Mouse (Mus musculus) CD4-positive, CD25-positive, alpha-beta regulatory T cell, adult 2 months (primary cell): ENCODE data around the gene Cog6.

Experiments
- DNase-seq: peaks from one replicate; pipeline ENCODE4 v3.0.0-alpha.2; 2012; ENCODE audit warnings: low read depth, low spot score

The Cog6 gene

DNA sequence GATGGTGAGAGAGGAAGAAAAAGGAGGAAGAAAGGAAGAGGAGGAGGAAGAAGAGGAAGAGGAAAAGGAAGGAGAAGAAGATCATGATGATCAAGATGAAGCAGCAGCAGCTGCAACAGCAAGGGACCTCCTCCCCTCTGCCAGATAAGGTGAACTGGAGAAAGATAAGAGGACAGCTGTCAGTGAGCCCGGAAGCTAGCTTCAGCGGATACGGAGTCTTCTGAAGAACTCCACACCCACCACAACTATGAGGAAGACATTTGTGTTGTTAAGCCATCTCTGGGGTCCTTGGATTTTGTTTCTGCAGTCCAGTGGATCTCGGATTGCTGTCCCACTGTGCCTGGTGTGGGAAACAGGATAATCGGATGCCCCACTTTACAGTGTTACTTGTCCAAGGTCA, 15.4 kb upstream of the Cog6 start:
- DNase-seq: peak; percentile 61

DNA sequence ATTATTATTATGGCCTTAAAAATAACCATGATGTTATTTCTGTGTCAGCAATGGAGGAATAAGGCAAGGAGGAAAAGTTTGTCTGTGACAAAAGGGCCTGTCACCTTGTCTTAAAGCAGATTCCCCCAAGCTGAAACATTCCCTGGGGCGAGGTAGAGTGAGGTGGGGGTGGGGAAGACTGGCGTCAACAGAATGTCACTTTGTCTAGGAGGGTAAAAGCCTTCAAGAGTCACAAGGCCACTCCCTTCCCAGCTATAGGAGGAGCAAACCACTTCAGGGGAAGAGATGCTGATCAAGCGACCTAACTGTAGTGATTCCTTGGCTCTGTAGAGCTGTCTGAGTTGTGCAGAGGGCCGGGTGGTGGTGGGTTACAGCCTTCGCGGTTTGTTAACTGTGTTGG, 14.5 kb upstream of the Cog6 start:
- no peak for DNase-seq

DNA sequence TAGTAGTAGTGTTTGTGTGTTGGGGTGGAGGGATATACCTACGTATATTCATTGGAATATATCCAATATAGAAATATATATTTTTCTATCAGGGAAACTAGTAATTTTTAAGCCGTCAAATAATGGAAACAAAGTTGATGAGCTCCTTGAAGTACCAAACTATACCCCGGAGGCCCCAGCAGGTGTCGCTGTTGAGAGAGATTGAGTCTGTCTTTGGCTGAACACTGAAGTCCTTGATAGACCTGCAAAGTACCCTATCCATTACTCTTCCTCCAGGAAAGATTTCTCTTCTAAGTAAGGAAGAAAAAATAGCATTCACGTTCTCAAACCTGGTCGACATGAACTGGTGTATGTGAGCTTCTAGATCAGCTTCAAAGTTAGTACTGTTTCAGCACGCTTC, 12.0 kb upstream of the Cog6 start:
- DNase-seq: peak; percentile 88

DNA sequence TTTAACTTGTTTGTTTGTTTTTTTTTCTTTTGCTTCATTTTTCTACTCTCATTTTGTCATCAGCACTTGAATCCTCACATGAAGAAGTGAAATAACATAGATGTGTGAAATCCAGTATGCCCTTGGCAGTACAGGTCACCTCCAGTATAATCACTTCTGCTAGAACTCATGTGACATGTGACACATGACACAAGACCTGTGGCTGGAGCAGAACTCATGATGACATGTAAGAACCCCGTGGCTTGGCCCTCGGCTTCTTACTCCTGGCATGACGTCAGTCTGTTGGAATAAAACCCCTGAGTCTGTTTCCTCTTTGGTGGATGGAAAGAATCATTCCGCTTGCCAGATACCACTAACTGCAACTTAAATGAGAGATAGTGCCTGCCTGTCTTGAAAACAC, 10.3 kb upstream of the Cog6 start:
- no peak for DNase-seq

DNA sequence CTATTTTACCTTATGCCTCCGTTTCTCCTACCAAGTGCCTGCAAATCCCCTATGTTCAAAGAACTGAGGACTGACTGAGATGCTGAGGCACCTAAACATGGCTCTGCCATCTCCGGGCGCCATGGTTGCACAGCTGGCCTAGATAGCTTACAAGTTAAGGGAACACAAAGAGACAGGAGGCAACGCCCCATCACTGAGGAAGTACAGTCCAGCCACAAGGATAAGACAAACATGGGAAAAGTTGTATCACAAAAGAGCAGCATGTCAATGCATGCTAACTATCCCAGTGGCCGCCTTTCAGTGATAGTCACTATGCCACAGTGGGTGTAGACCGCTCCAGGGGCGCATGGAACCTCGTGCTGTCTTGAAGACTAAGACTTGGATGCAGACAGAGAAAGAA, 9.6 kb downstream of the Cog6 start:
- no peak for DNase-seq

DNA sequence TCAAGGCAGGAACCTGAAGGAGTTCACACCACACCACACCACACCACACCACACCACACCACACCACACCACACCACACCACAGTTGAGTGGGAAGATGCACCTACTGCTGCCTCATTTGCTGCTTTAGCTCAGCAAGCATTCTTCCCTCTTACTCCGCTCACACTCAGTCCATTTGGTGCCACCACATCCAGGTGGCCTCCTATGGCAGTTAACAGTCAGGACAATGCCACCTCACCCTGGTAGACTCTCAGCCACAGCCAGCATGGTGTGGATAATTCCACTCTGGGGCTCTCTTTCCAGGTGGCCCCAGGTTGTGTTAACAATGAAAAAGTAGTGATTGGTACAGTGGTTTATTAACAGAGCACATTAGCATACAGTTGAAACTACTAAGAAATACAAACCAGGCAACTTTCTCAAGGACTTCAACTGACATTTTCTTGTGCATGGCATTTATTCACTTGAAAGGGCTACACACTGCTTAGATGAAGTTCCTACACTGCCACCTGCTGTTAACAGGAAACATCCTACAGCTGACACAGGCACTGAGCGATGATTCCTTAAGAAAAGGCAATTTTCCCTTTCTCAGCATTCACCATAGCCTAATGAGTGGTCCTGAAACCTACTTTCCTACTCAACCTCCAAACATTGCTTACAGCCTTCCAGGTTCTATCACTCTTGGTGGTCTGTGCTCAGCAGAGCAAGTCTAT, 12.5 kb downstream of the Cog6 start:
- DNase-seq: peak; percentile 74

DNA sequence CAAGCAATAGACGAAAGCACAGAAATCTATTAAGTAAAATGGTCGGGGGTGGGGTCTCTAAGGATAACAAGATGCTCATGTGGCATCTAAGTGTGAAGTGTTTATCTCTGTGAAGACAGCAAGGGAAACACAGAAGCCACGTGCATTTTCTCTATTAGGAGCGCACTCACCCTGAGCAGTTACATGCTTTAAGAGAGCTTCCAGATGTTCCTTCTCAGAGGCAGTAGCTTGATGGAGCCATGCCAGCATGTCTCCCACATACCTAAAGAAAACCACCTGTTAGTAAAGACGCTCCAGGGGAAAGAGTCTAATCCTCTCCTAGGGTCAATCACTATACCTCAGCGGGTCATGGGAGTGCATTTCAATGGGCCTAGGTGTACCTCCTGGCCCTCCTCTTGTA, 15.0 kb downstream of the Cog6 start:
- no peak for DNase-seq

DNA sequence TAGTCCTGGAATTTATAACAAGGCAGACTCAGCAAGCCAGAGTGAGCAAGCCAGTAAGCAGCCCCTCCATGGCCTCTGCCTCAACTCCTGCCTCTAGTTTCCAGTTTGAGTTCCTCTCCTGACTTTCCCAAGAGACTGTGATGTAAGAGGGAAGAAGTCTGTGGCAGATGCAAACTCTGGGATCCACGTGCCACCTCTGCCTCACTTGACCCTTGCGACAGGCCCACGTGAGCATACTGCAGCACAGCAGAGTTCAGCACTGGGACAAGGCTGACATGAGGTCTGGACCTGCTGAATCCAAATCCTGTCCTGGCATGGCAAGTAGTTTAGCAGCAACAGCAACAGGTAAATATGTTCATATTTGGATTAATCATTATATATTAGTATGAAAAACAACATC, 17.0 kb downstream of the Cog6 start:
- no peak for DNase-seq

DNA sequence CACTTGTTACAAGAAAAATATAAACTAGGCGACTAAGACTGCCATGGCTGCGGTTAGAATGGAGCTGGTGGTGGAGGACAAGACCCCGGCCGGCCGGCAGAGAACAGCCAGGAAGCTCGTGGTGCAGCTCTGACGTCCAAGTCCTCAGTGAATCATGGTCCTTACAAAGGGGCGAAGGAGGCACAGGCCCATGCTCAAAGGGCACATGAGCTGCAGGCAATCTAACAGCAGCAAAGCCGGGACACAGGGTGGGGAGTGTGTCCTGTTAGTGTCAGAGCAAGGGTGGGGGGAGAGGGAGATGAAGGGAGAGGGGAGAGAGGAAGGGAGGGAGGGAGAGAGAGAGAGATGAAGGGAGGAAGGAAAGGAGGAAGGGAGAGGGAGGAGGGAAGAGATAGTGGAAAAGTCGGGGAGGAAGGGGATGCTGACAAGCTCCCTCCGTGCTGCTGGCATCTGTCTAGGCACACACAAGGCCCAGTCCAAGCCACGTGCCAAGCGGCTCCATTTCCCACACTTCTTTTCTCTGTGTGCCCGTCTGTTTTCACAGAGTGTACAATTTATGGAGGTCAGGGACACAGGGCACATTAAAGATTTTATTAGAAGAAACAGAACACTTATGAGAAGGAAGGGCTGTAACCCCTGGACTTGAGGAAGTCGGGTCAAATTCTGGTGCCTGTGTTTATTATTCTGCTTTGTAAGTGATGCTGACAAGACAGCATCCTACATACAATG, 17.9 kb downstream of the Cog6 start:
- DNase-seq: no peak

DNA sequence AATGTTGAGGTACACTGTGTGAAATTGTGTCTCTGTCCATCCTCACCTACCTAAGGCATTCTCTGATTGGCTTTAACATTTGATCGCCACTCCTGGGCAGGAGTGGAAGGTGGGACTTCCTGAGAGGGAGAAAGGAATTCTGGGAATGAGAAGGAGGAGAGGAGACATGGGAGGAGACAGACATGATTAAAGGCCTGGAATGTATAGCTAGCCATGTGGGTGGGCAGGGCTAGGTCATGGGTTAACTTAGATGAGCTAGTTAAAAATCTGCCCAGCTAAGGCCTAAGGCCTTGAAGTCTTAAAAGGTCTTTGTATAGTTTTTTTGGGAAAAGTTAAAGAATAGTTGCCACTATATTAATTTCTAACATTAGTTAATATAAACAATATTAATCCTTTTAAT, 19.7 kb downstream of the Cog6 start:
- no peak for DNase-seq

DNA sequence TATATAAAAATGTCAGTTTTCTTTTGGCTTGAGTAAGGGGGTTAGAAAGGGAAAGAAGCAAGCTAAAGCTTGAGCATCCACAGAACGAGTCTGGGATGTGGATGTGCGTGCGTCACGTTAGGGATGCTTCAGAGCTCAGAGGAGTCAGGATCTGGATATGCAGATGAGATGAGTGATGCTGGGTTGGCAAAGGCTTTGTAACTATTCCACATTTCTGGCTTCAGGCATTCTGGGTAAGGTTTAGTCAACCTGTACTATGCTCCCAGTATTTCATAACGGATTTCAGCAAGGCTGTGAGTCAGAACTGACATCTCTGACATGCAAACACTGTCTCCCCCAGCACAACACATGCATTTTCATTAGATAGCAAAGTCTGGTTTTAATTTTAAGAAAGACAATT, 20.4 kb downstream of the Cog6 start:
- DNase-seq: no peak

DNA sequence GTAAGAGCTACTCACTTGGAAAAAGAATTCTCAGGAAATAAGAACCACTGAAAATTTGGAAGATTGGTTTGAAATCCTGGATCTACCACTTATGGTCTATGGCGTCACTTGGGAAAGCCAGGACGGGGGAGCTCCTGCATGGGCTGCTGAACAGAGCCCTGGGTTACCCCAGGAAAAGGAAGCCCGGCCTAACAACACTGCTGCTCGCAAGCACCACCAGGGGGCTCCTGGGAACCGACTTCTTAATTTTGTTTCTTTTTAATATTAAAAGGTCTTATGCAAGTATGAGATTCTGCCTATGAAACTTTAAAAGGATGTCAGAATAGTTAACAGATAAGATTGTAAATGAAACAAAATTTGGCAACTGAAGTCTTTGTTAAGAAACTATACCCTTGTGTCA, 22.4 kb downstream of the Cog6 start:
- peak; percentile 33 for DNase-seq

DNA sequence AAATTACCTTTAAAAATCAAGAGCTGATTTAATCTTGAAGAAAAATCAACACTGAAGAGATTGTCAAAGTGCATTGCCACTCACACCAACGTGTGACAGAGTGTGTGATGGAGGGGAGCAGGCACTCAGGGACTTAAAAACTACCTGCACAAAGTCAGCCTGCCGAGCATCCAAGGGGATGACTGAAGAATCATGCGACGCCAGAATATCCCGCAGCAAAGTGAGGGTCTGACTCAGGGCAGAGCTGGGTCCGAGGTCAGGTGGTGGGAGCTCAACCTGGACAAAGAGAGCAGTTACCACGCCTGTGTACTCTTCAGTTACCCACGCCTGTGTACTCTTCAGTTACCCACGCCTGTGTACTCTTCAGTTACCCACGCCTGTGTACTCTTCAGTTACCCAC, 23.7 kb downstream of the Cog6 start:
- DNase-seq: no peak

DNA sequence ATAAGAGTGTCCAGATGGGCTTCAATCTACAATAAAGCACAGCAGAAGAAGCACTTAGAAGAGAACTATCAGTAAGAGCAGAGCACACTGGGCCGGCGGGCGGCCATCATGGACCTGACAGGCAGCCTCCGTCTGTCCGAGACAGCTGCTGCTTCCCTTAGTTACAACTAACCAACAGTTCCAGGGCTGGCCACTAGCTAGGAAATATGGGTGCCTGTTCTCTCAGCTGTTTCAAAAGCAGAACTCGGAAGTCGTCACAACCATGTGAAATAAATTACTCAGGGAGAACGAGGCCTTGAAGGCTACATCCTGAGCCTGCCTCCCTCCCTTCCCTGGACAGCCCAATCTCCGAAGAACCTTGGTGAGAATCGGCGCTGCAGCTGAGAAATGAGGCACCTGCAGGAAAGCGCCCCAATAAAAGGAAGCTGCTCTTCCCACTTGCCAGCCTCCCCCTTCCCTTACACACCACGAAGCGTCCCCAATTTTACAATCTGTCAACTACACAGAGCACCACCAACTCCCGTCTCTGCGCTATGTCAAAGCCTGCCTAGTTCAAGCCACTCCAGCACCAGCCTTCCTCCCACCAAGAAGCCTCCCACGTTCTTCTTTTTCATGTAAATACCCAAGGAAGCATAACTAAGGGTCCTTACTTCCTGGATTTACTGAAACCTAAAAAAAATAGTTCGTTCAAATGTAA, 26.8 kb downstream of the Cog6 start:
- DNase-seq: peak; percentile 35

DNA sequence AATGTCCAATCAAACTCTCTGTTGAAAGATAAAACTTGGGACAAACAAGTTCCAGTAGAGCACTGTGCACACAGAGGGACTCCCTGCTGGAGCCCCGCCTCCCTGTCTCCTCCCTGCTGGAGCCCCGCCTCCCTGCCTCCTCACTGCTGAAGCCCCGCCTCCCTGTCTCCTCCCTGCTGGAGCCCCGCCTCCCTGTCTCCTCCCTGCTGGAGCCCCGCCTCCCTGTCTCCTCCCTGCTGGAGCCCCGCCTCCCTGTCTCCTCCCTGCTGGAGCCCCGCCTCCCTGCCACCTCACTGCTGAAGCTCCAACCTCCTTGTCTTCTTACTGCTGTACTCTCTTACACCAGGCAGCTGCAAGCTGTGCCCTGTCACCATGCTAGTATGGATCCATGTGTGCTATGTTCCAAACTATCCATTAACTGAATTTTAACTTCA, 31.5 kb downstream of the Cog6 start:
- DNase-seq: peak; percentile 35

DNA sequence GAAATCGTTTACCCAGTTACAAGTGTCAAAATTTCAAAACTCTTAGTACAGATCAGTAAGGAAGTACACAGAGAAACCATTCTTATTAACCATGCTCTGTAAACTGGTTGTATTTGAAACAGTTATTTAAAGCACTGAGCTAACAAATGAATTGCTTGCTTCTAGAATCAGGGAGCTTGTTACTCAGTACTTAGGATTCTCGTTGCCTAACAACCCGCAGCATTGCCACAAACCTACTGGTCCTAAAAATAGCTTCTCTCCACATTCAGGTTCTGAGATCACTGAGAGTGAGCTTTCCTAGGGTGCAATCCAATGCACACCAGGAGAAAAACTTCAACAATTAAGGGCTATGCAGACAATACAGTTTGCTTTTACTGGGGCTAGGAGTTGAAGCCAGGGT, 33.3 kb downstream of the Cog6 start:
- DNase-seq: no peak

DNA sequence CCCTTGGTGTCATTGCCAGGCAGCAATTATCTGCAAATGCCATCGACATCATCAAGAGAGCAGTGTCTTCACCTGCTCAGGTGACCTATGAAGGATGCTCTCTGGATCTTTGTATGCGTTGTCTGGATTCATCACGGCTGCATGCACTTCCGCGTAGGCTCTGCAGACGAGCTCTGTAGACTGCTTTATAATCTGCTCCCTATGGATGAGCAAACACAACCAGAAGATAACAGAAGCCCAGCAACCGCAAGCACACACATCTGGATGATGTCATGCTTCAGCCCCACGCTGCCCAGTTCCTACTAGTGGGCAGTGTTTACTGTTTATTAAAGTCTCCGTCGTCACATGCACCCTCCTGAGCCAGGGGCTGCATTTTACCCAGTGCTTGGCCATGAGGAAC, 34.0 kb downstream of the Cog6 start:
- DNase-seq: no peak

DNA sequence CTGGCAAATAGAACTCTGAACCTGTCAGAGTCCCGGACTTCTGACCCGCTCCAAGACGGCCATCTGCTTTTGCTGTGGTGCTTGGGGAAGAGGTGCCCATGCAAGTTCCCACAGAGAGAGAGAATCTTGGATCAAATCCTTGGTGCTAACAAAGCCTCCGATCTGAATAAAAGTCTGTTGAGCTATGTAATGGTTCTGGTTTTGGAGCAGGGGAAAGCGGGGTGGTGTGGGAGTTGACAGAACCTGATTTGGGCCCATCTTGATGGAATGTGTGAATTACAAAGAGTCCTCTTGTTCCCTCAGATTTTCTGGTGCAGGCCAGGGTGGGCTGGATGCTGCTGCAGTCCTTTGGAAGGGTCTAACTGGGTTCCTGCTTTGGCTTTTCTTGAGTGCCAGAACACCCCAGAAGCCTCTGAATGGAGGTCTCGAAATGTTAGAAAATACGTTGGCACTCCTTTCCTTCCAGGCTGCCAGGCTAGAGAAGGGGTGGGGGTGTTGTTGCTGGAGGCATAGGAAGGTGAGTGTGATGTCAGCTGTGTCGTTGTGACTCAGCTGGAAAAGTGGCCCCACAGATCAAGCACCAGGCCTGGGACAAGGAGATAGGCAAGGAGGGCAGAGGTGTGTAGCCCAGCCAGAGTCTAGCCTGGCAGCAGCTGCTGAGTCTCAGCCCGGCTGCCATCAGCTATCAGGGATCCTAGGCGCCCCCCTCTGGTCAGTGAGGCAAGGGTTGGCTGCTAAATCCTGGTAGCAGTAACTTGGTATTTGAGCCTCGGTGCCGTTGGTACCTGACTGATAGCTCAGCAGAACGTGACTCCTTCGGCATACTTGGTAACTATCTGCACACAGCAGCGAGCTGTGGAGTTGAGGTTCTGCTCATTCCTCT, 42.1 kb downstream of the Cog6 start:
- DNase-seq: peak; percentile 87

DNA sequence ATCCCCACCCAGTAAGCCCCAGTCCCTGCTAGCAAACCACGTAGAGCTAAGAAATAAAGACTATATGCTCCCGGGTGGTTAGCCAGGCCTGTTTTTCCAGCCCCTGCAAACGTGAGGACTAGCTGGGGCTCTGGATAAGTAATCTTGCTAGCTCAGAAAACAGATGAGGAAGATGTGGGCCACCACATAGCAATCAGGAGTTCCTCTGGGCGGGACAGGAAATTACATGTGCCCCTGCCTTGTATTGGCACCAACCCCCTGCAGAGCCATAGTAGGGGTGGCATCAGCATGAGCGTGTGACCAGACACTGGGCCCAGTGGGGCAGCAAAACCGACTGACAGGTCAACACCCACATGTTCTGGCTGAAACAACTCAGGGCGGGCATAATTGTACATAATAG, 44.1 kb downstream of the Cog6 start:
- DNase-seq: peak; percentile 14

DNA sequence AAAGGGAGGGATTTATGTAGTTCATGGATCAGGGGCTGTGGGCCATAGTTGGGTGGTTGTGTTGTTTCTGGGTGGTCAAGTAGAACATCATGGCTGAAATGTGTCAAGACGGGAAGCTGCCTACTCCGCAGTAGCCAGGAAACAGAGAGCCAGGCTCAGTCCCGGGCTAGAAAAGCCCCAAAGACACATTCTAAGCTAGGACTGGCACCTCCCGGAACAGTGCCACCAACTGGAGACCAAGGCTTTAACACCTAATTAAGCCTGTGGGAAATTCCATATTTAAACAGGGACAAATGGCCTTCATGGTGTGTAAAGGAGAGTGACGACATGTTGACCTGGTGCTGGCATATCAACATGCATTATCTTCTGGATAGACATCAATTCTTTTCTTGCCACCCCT, 50.0 kb downstream of the Cog6 start:
- DNase-seq: peak; percentile 24

DNA sequence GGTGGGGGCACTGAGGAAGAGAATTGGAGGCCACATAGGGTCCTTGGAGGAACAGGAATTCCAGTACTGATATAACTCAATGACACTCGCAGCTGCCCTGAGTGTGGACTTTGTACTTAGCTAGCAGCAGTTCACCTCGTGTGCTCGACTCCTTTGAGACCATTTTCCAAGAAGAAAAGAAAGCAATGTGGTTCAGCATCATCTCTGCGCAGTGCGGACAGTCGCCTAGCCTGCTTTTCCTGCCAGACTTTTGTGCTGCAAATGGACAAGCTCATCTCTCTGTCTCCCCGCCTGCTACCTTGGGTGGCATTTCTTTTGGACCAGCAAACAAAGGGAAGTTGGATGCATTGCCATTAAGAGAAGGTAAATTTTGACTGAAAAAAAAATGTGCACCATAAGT, 52.8 kb downstream of the Cog6 start:
- no peak for DNase-seq

DNA sequence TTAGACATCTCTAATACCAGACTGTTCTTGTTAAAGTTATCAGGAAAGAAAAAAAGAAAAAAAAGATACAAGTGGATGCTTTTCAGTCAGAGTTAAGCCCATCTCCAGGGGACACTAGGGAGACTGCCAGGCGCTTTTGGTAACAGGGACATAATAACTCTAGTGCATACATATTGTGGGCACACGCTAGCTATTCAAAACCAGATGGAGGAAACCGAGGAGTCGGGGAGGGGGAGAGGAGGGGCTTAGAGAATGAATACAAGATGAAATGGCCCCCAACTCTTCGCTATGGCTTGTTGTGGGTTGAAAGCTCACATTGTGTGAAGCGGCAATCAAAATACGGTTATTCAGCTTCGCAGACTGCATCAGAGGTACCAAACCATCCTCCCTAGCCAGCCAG, 53.6 kb downstream of the Cog6 start:
- no peak for DNase-seq
